Mouse (Mus musculus) heart, adult 11 months (tissue): ENCODE results near the gene Ifit1bl1.
"Not testable (repeated sequence)": the region's sequence is repeated elsewhere in the genome, so short reads cannot be mapped to it uniquely, and the experiment has no call there.

Experiments
- DNase-seq: peaks from one replicate; pipeline ENCODE4 v3.0.0; 2022

The Ifit1bl1 gene

DNA sequence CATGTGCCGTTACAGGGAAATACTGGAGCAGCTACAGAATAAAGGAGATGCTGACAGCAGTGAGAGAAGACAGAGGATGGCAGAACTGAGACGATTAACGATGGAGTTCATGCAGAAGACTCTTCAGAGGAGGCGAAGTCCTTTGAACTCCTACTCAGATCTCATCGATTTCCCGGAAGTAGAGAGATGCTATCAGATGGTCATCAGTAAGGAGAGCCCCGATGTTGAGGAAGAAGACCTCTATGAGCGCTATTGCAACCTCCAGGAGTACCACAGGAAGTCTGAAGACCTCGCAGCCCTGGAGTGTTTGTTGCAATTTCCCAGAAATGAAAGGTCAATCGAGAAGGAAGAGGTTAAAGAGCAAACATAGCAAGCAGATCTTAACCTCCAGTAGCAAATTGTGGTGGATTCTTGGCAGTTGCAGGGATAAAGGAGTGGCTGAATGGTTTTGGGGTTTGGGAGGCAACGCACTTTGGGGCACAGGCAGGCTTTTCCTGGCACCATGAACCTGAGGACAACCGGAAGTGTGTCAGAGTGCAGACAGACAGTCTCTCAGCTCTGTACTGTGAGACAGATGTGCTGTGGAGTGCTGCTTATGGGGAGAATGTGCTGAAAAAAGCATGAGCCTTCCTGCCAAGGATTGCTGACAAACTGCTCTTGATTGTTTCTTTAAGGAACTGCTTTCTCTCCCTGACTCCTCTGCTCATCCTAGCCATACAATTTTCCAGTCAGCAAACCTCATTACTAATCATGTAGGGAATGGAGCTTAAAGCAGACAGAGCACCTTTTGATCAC lies 13.7 kb downstream of the Ifit1bl1 start:
- DNase-seq: peak; percentile 91

GRCm38 (mm10) chr19:34585740-34586458 lies 15.9 kb downstream of the Ifit1bl1 start:
- DNase-seq: peak; percentile 80

GRCm38 (mm10) chr19:34583126-34583766 lies 18.5 kb downstream of the Ifit1bl1 start, which contains the start of gene Ifit3:
TSS of gene Ifit3 (plus strand) at chr19:34583531.
- peak; percentile 97 for DNase-seq

- not testable (repeated sequence) for DNase-seq
Measured at GRCm38 (mm10) chr19:34582696-34583095, 19.1 kb downstream of the Ifit1bl1 start.

- peak; percentile 24 for DNase-seq
Measured at GRCm38 (mm10) chr19:34577121-34577520, 24.6 kb downstream of the Ifit1bl1 start.

- no peak for DNase-seq
Measured at GRCm38 (mm10) chr19:34573650-34574049, 28.1 kb downstream of the Ifit1bl1 start.

GRCm38 (mm10) chr19:34571080-34571479 lies 30.7 kb downstream of the Ifit1bl1 start:
- peak; percentile 79 for DNase-seq

DNA sequence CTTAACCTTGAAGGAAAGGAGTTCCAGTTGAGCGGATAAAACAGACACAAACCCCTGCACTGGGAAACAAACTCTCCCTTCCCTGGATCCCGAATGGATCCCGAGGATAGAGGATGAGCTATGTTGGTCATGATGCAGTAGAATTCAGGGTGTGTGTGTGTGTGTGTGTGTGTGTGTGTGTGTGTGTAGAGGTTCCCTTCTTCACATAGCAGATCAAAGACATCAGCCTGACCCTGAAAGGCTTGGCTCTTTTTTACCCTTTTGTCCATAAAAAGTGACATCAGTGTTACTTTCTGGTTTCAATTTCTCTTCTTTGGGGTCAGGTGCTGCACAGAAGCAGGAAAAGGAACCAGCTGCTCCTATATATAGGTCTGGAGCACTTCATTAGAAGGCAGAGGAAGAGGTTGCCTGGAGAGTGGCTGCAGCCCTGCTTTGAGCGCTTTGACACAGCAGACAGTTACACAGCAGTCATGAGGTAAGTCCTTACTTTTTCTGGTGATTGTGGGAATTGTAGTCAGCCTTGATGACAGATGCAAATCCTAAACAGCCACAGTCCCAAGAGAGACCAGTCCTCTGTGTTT lies 31.8 kb downstream of the Ifit1bl1 start:
- peak; percentile 92 for DNase-seq

DNA sequence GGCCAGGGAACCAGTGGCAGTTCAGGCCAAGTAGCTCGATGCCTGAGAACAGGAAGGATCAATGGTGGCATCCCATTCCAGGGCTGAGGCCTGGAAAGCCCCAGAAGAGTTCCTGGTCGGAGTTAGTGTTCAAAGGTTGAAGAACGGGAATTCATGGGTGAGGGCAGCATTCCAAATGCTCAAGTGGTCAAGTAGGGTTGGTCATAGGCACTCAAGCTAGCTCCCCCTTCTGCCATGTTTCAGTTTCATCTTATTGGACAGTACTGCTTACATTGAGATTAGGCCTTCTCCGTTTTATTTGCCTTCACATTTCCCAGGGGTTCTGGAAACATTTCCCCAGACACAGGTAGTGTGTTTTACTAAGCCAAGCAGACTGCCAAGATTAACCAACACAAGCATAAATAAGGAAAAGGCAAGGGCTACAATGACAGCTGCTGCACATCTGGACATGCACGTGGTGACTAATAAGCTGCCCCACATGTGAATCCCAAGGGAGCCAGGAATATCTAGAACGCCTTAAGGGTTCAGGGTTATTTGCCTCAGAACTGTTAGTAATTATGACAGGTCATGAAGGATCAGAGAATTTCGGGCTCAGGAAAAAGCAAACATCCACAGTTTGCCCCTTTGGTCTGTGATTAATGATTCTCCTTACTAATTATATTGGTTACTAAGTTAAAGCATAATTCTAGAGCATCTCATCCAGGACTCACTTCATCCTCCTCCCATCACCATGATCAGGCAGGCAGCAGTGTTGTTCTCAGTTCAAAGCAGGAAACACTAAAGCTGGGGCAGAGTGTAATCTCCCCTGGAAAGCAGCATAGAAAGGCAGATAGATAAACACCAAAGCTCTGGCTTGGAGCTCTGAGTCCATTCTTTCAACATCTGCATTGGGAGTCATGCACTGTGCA lies 32.5 kb downstream of the Ifit1bl1 start:
- DNase-seq: peak; percentile 92

- peak; percentile 55 for DNase-seq
Measured at GRCm38 (mm10) chr19:34566178-34566784, 35.5 kb downstream of the Ifit1bl1 start.

DNA sequence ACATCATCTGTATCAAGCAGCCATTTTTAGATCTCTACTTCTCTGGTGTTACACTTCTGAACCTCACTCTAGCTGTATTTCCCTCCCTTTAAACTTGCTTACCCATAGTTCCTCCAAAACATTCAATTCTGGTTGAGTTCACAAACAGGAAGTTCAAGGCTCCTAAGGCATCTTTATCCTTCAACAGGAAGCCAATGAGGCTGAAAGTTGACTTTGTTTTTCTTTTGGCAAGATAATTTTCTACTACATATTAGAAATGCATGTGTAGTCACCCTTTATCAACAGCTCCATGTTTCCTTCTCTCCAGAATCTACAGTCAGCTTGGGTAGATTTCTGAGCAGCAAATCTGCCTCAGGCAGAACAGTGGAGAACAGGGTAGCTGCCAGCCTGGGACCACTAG lies 39.2 kb downstream of the Ifit1bl1 start:
- DNase-seq: peak; percentile 4

- DNase-seq: peak; percentile 90
Measured at GRCm38 (mm10) chr19:34556621-34557020, 45.1 kb downstream of the Ifit1bl1 start.

DNA sequence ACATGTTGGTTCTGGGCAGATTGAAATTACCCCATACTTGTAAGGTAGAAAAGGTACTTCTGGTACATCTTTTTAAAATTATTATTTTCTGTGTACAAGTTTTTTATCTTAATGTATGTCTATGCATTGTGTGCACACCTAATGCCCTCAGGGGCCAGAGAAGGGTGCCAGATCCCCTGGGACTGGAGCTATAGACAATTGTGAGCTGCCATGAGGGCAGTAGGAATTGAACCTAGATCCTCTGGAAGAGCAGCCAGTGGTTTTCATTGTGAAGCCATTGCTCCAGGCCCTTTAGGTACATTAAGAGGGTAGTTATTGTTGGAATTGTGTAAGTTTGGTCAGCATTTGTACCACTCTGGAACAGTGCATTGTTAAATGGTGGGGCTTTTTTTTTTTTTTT lies 47.7 kb downstream of the Ifit1bl1 start:
- peak; percentile 91 for DNase-seq

DNA sequence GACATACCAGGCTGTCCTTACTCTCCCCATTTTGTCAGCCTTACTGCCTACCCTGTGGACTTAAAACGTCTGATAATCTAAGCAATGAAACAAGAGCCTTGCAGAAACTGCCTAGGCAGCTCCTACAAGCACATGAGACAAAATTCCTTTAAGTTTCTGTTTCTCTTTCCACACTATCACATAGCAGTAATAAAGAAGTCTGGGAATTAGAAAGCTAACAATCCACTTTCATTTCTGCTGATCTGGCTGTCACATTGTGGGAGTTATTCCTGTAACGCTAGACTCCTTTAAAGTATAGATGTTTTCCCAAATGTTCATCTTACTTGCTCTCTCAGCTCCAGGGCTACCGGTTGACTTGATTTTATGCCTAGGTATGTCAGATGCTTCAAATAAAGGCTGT lies 48.2 kb downstream of the Ifit1bl1 start:
- no peak for DNase-seq

- DNase-seq: peak; percentile 91
Measured at GRCm38 (mm10) chr19:34553021-34553420, 48.7 kb downstream of the Ifit1bl1 start.

DNA sequence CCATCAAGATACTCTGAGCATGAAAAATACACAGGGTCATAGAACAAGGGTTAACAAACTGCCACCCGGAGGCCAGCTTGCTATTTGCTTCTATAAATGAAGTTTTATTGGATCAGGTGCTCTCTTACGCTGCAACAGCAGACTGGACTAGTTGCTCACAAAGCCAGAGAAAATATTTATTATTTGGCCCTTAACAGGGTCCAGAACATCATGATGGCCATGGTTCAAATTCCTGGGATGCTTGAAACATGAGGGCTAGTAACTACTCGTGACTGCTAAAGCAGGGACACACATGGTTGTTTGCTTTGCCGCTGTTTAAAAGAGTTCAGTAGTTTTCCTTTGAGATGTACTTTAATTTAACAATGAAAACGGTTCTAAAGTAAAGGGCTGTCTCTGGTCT lies 49.8 kb downstream of the Ifit1bl1 start:
- DNase-seq: peak; percentile 95

GRCm38 (mm10) chr19:34550534-34551223 lies 51.1 kb downstream of the Ifit1bl1 start, which contains the start of gene Ifit2:
TSS of gene Ifit2 (plus strand) at chr19:34550694.
- DNase-seq: peak; percentile 98

DNA sequence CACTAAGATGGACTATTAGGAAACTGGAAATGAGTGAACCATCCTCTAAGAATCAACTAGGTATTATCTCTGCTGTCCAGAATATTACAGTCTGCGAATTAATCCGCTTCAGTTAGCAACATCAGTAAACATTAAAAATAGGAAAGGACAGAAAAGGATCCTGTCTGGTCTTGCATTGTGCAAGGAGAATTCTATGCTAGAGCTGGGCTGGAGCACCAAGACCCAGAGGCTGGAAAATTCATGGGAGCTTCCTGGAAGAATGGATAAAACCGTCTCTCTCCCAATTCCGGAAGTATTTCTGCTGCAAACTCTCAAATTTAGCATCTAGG lies 51.6 kb downstream of the Ifit1bl1 start:
- no peak for DNase-seq

DNA sequence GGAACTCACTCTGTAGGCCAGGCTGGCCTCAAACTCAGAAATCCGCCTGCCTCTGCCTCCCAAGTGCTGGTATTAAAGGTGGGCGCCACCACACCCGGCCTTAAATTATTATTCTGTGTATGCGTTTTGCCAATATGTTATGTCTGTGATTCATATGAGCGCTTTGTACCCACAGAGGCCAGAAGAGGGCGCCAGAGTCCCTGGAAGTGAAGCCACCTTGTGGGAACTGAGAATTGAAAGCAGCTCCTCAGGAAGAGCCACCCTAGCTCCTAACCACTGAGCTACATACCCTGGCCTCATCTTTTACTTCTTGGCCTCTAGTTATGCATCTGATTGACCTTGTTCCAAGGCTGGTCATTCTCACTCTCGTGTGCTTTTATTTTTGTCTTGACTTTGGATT lies 53.8 kb downstream of the Ifit1bl1 start:
- peak; percentile 95 for DNase-seq

DNA sequence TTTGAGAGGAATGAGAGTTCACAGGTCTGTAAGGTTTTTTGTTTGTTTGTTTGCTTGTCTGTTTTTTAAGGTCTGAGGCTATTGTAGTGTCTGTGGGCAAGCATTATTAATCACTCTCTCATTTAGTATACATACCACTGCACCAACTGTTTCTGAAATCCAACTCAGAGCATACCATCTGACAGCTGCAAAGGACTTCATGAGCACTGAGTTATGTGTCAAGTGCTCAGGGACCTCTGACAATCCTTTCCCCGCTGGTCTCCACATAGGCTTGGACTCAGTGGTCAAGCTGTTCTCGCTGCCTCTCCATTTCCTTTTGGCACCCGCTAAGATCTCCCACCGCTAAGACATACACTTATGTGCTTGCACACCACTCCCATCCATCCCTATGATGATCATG lies 55.5 kb downstream of the Ifit1bl1 start:
- peak; percentile 44 for DNase-seq
